Comparison of ENCODE assay signal across 9 mouse cellular contexts in the genomic region with DNA sequence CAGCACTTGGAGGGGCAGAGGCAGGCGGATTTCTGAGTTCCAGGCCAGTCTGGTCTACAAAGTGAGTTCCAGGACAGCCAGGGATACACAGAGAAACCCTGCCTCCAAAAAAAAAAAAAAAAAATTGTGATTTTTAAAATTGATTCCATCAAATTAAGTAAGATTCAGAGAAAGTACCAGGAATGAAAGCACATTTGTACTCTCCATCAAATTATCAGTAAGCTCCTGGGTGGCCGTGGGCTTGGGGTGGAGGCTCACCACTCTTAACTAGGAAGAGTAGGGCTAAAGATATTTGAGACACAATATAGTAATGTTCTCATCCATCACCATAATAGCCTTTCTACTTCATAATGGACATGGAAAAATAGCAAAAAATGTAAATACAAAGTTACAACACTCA. TPM values are rescaled to one million over a fixed set of nuclear protein-coding genes. Genes with fewer than 3 reads are reported as not detected.
A peak's percentile ranks its signal among the peaks of the same experiment; 100 is the strongest.
DNase-seq lines count a peak whose midpoint lies in the region; ATAC-seq and TF ChIP-seq lines count a peak whose summit lies in the region.
"Had no signal": no experiment of that assay in that cellular context is flagged by ENCODE, and none has a peak within 500 bp of the region (broad histone marks: within the 10 kb centered on the region; RNA-seq: fewer than 3 reads in every experiment).

No protein-coding gene starts in this region.

- H3K4me1 ChIP-seq in heart, postnatal 0 days (ENCODE audit: control insufficient read depth, insufficient read depth) = peaks cover 29% of the 10 kb centered on the region
- H3K4me1 ChIP-seq in ES-Bruce4 (ENCODE audit: control insufficient read depth, insufficient read depth, low read length) = peaks cover 5% of the 10 kb centered on the region
- peaks cover 15% of the 10 kb centered on the region for H3K4me1 ChIP-seq in embryonic facial prominence, embryonic 14.5 days (ENCODE audit: control insufficient read depth, insufficient read depth, low read length)
- H3K4me1 ChIP-seq in liver, embryonic 13.5 days (replicated peaks) = peaks cover 53% of the 10 kb centered on the region

- no peak overlapping the region for H3K9ac ChIP-seq in heart, postnatal 0 days (replicated peaks; ENCODE audit: low read depth, low read length)
- peak overlapping the region; percentile 56 for H3K9ac ChIP-seq in ES-Bruce4 (ENCODE audit: low read depth, poor library complexity, severe bottlenecking)
- peak overlapping the region; percentile 2; the same call in 1 of the 2 replicates for H3K9ac ChIP-seq in embryonic facial prominence, embryonic 14.5 days (ENCODE audit: low read depth, low read length)
- H3K9ac ChIP-seq in liver, embryonic 13.5 days = 0 out of 2 replicates have a peak overlapping the region, but pooled peaks have one; percentile 51

- no peak for TF ChIP-seq POLR2A in ES-Bruce4 (IDR thresholded peaks at IDR 0.05; ENCODE audit: insufficient read depth, low read length)

- TF ChIP-seq EP300 in heart, postnatal 0 days (IDR thresholded peaks at IDR 0.05; ENCODE audit: low read depth) = no peak
- no peak for TF ChIP-seq EP300 in ES-Bruce4 (IDR thresholded peaks at IDR 0.05; ENCODE audit: insufficient read depth, low read depth, low read length)

- no peak for TF ChIP-seq CTCF in heart, postnatal 0 days (IDR thresholded peaks at IDR 0.05; ENCODE audit: low read depth)
- no peak for TF ChIP-seq CTCF in ES-Bruce4 (IDR thresholded peaks at IDR 0.05; ENCODE audit: low read depth, low read length)

- 25% methylated on average over 2 of the region's 2 CpGs for WGBS in heart, postnatal 0 days
- WGBS in embryonic facial prominence, embryonic 14.5 days = 73% methylated on average over 2 of the region's 2 CpGs
- 43% methylated on average over 2 of the region's 2 CpGs for WGBS in liver, embryonic 13.5 days (ENCODE audit: insufficient replicate concordance)

- H3K9me3 ChIP-seq in heart, postnatal 0 days (replicated peaks; ENCODE audit: control insufficient read depth, low read length) = no peaks in the 10 kb centered on the region
- no peaks in the 10 kb centered on the region for H3K9me3 ChIP-seq in ES-Bruce4 (replicated peaks; ENCODE audit: control insufficient read depth, insufficient read depth, low read length, poor library complexity, severe bottlenecking)
- H3K9me3 ChIP-seq in embryonic facial prominence, embryonic 14.5 days (ENCODE audit: control insufficient read depth, low read length) = no peaks in the 10 kb centered on the region
- H3K9me3 ChIP-seq in liver, embryonic 13.5 days (replicated peaks) = no peaks in the 10 kb centered on the region
- H3K9me3 ChIP-seq: G1E had no signal

- no peak overlapping the region; the same call in 1 of the 2 replicates for H3K4me3 ChIP-seq in heart, postnatal 0 days (ENCODE audit: low read depth, low read length)
- peak overlapping the region; percentile 33; the same call in 1 of the 2 replicates for H3K4me3 ChIP-seq in ES-Bruce4 (ENCODE audit: low read depth, low read length)
- H3K4me3 ChIP-seq in embryonic facial prominence, embryonic 14.5 days (ENCODE audit: low read depth, low read length) = no peak overlapping the region
- H3K4me3 ChIP-seq in liver, embryonic 13.5 days (replicated peaks) = peak overlapping the region; percentile 33

- H3K36me3 ChIP-seq in heart, postnatal 0 days (replicated peaks; ENCODE audit: control insufficient read depth, insufficient read depth, low read length) = no peaks in the 10 kb centered on the region
- peaks cover 2% of the 10 kb centered on the region; the same call in 1 of the 2 replicates for H3K36me3 ChIP-seq in ES-Bruce4 (ENCODE audit: control insufficient read depth, insufficient read depth, low read length, poor library complexity, severe bottlenecking)
- 0 out of 2 replicates have a peak, but pooled peaks cover 2% of the 10 kb centered on the region for H3K36me3 ChIP-seq in embryonic facial prominence, embryonic 14.5 days (ENCODE audit: control insufficient read depth, insufficient read depth, low read length)
- H3K36me3 ChIP-seq in liver, embryonic 13.5 days = no peaks in the 10 kb centered on the region

- ATAC-seq in heart, postnatal 0 days (ENCODE audit: insufficient read depth, low read depth) = no peak
- ATAC-seq in embryonic facial prominence, embryonic 14.5 days (ENCODE audit: low read depth) = no peak
- no peak for ATAC-seq in liver, embryonic 13.5 days (ENCODE audit: low read depth)

- H3K27me3 ChIP-seq in heart, postnatal 0 days (ENCODE audit: control insufficient read depth, insufficient read depth, low read length) = no peaks in the 10 kb centered on the region
- no peaks in the 10 kb centered on the region for H3K27me3 ChIP-seq in ES-Bruce4 (ENCODE audit: control insufficient read depth, insufficient read depth, low read length, poor library complexity, severe bottlenecking)
- no peaks in the 10 kb centered on the region for H3K27me3 ChIP-seq in embryonic facial prominence, embryonic 14.5 days (replicated peaks; ENCODE audit: control insufficient read depth, insufficient read depth, low read length)
- no peaks in the 10 kb centered on the region for H3K27me3 ChIP-seq in liver, embryonic 13.5 days

- DNase-seq in heart, postnatal 0 days (ENCODE audit: low spot score) = no peak
- DNase-seq in heart, adult 9 months (ENCODE audit: low spot score in 2 of 2) = no peak
- DNase-seq in embryonic facial prominence, embryonic 14.5 days (ENCODE audit: low spot score) = no peak
- DNase-seq in liver, embryonic 13.5 days = no peak
- DNase-seq in urinary bladder, postnatal 10 days (ENCODE audit: low spot score) = no peak
- DNase-seq in right cerebral cortex, postnatal 14 days = no peak
- no peak for DNase-seq in thymus, postnatal 0 days (ENCODE audit: low spot score)

- peak overlapping the region; percentile 40 for H3K4me2 ChIP-seq in heart, postnatal 0 days (ENCODE audit: low read depth, low read length)
- H3K4me2 ChIP-seq in embryonic facial prominence, embryonic 14.5 days (ENCODE audit: low read depth, low read length) = no peak overlapping the region
- H3K4me2 ChIP-seq in liver, embryonic 13.5 days = peak overlapping the region; percentile 56

- no peak overlapping the region; the same call in 1 of the 2 replicates for H3K27ac ChIP-seq in heart, postnatal 0 days (ENCODE audit: low read depth)
- H3K27ac ChIP-seq in ES-Bruce4 (ENCODE audit: insufficient read depth, low read length) = peak overlapping the region; percentile 76
- no peak overlapping the region for H3K27ac ChIP-seq in embryonic facial prominence, embryonic 14.5 days (replicated peaks; ENCODE audit: low read depth, low read length)
- 0 out of 2 replicates have a peak overlapping the region, but pooled peaks have one; percentile 60 for H3K27ac ChIP-seq in liver, embryonic 13.5 days

RNA-seq across cellular contexts. Expression of a gene that starts 3.3 kb away (rescaled TPM):
- total RNA-seq in heart, postnatal 0 days (2014; rRNA removed; ENCODE audit: low replicate concordance) = 78.4 and 94.3 TPM in 2 replicates
- polyA plus RNA-seq in heart, postnatal 0 days (2015; fragmentation: Nextera tagmentation; extraction: Ambion mirVana) = 62.9 and 69.4 TPM in 2 replicates
- 120 and 137 TPM in 2 replicates for polyA plus RNA-seq in ES-Bruce4 (2011; ENCODE audit: insufficient read depth, insufficient read length, low read depth, missing spikeins)
- 67.6 and 68.3 TPM in 2 replicates for polyA plus RNA-seq in embryonic facial prominence, embryonic 14.5 days (2014; fragmentation: Nextera tagmentation; extraction: Ambion mirVana)
- polyA plus RNA-seq in liver, embryonic 13.5 days (2015; fragmentation: Nextera tagmentation; extraction: Ambion mirVana) = 38.9 and 49.9 TPM in 2 replicates
- 91.7 and 110 TPM in 2 replicates for polyA plus RNA-seq in thymus, postnatal 0 days (2015; fragmentation: Nextera tagmentation; extraction: Ambion mirVana)

RNA-seq across cellular contexts. Expression of a gene that starts 49.5 kb away (rescaled TPM):
- total RNA-seq in heart, postnatal 0 days (2014; rRNA removed; ENCODE audit: low replicate concordance) = 3.6 and 5.2 TPM in 2 replicates
- 12.7 and 16.2 TPM in 2 replicates for polyA plus RNA-seq in heart, postnatal 0 days (2015; fragmentation: Nextera tagmentation; extraction: Ambion mirVana)
- polyA plus RNA-seq in ES-Bruce4 (2011; ENCODE audit: insufficient read depth, insufficient read length, low read depth, missing spikeins) = 65.4 and 66.2 TPM in 2 replicates
- 28.4 and 32.0 TPM in 2 replicates for polyA plus RNA-seq in embryonic facial prominence, embryonic 14.5 days (2014; fragmentation: Nextera tagmentation; extraction: Ambion mirVana)
- 34.8 and 40.3 TPM in 2 replicates for polyA plus RNA-seq in liver, embryonic 13.5 days (2015; fragmentation: Nextera tagmentation; extraction: Ambion mirVana)
- polyA plus RNA-seq in thymus, postnatal 0 days (2015; fragmentation: Nextera tagmentation; extraction: Ambion mirVana) = 30.3 and 34.3 TPM in 2 replicates

Comparison
In these comparisons a context has a peak if more than half of its experiments do, and no peak if none do; other contexts are left out.
1. H3K27ac ChIP-seq: peak in ES-Bruce4 (single experiment) and liver, embryonic 13.5 days (single experiment); none in heart, postnatal 0 days (single experiment) and embryonic facial prominence, embryonic 14.5 days (single experiment).
2. H3K4me3 ChIP-seq: peak in ES-Bruce4 (single experiment) and liver, embryonic 13.5 days (single experiment); none in heart, postnatal 0 days (single experiment) and embryonic facial prominence, embryonic 14.5 days (single experiment).